Mouse (Mus musculus): ENCODE data around the gene Olfr819.
"Not testable (repeated sequence)": the region's sequence is repeated elsewhere in the genome, so short reads cannot be mapped to it uniquely, and the experiment has no call there.

Gene Olfr819

DNA sequence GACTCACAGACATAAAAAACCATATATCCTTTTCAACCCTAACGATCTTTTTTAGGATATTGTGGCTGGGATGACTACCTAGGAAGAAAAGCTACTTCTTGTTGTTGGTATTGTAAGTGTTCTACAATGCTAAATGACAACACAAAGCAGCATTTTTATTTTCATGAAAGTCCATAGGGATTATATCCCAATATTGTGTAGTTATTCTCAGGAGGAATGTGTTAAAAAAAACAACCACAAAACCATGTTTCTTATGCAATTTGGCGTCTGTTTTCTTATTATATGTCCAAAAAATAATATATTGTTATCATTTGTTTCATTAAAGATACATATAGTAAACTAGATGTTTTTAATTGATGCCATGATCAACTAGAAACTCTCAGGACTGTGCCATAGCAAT, at the start of gene Olfr819:
Olfr819 (minus strand) TSS at position 101 of the 400 bp plus-strand sequence.
- not testable (repeated sequence) for DNase-seq (ENCODE audit: low spot score in 2 of 2)

GRCm38 (mm10) chr10:130012321-130012720, 45.3 kb upstream of the Olfr819 start, which contains the start of gene Olfr820:
Olfr820 (plus strand) TSS chr10:130012621.
- no peak for DNase-seq (ENCODE audit: low spot score in 2 of 2)

DNA sequence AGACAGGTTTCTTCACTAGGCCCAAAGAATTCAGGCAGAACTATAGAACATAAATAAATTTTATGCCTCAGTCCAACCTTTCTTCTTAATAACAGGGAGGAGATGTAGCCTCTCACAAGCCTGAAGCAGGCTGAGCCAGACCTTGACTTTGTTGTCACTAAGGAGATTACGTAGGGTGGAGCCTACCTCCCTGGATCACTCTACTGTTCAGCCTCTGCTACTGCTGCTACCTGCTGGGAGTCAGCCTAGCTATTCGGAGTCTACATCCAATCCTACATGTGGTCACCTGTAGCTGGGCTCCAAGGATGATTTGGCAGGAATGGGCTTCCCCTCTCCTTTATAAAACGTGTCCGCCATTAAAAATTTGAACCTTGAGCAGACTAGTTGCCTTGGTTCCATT, 38.3 kb upstream of the Olfr819 start:
- not testable (repeated sequence) for DNase-seq (ENCODE audit: low spot score in 2 of 2)

DNA sequence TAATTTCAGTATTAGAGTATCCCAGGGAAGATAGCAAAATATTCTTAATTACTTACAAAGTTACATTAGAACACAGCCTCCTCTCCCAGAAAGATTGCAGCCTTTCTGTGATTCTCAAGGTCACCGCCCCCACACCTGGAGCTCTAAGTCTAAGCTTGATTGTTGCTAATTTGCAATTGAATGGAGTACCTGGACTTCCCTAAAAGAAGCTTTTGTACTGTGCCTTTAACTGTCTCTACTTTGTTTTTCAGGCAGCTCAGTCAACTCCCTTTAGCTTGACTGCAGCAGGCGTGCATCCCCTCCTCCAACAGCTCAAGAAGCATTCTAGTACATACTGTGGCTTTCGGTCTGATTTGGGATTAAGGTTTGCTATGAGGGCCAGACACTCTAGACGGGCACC, 37.0 kb upstream of the Olfr819 start:
- not testable (repeated sequence) for DNase-seq (ENCODE audit: low spot score in 2 of 2)

- DNase-seq (ENCODE audit: low spot score in 2 of 2): not testable (repeated sequence)
Measured at GRCm38 (mm10) chr10:129984962-129985361, 17.9 kb upstream of the Olfr819 start, which contains the start of gene Gm10310. Gm10310 (minus strand) TSS chr10:129985062.

DNA sequence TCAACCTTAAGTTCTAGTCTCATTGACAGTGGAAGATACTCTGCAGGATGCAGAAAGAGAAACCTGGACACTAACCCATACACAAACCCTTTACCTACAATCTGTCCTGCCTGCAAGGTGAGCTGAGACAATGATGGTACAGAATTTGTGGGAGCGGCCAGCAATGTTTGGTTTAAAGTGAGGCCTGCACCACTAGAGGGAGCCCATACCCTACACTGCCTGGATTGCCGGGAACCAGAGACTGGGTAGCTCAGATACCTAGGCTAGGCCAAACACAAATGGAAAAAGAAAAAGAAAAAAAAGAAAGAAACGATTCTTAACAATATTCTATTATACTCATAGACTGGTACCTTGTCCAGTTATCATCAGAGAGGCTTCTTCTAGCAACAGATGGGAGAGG, 14.8 kb upstream of the Olfr819 start:
- DNase-seq (ENCODE audit: low spot score in 2 of 2): not testable (repeated sequence)

- not testable (repeated sequence) for DNase-seq (ENCODE audit: low spot score in 2 of 2)
Measured at GRCm38 (mm10) chr10:129976040-129976439, 9.0 kb upstream of the Olfr819 start, which contains the start of gene Olfr247. Olfr247 (minus strand) TSS chr10:129976140.

- not testable (repeated sequence) for DNase-seq (ENCODE audit: low spot score in 2 of 2)
Measured at GRCm38 (mm10) chr10:129972994-129973393, 5.9 kb upstream of the Olfr819 start.

GRCm38 (mm10) chr10:129966232-129966631, 834 bp downstream of the Olfr819 start:
- not testable (repeated sequence) for DNase-seq (ENCODE audit: low spot score in 2 of 2)

DNA sequence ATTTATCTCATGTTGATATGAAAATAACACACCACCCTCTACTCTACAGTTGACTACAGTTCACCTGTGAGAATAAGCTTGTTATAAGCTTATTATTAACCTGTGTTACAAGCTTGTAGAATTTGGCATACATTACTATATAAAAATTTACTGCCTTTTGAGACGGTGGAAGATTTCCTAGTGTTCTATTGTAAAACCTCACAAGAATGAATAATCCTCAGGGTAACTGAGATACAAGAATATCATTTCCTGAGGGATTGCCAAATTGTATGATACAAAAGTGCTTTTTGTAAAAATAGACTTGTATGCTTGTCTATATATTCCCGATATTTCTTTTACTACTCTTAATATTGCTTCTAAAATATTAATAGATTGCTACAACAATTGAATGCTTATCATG, 18.1 kb downstream of the Olfr819 start, which contains the start of gene Olfr818:
Olfr818 (minus strand) TSS at position 101 of the 400 bp plus-strand sequence.
- no peak for DNase-seq (ENCODE audit: low spot score in 2 of 2)

- DNase-seq (ENCODE audit: low spot score in 2 of 2): no peak
Measured at GRCm38 (mm10) chr10:129915497-129915896, 51.6 kb downstream of the Olfr819 start, which contains the start of gene Olfr816. Olfr816 (minus strand) TSS chr10:129915597.
